27 mouse cellular contexts compared by ENCODE assay signal in genomic region chr7:30288046-30288445, GRCm38 (mm10). TPM values are rescaled to one million over a fixed set of nuclear protein-coding genes. Genes with fewer than 3 reads are reported as not detected.
DNase-seq lines count a peak whose midpoint lies in the region; ATAC-seq and TF ChIP-seq lines count a peak whose summit lies in the region.
"Had no signal": no experiment of that assay in that cellular context is flagged by ENCODE, and none has a peak within 500 bp of the region (broad histone marks: within the 10 kb centered on the region; RNA-seq: fewer than 3 reads in every experiment).

No protein-coding gene starts in this region.

- 29% methylated on average over 6 of the region's 6 CpGs for WGBS in cerebellum, adult 2 months

- TF ChIP-seq POLR2A in cerebellum, adult 2 months (IDR thresholded peaks at IDR 0.05; ENCODE audit: borderline replicate concordance, insufficient read depth, low read length) = no peak

- no peaks in the 10 kb centered on the region for H3K27me3 ChIP-seq in cerebellum, adult 2 months (ENCODE audit: control insufficient read depth, insufficient read depth, low read length)
- H3K27me3 ChIP-seq: heart, embryonic 15.5 days had no signal

- H3K4me1 ChIP-seq in cerebellum, adult 2 months (ENCODE audit: control insufficient read depth, insufficient read depth, low read length) = peaks cover 35% of the 10 kb centered on the region

- ATAC-seq in megakaryocyte-erythroid progenitor cell, adult 5-6 weeks (replicated peaks; ENCODE audit: low FRiP score, low TSS enrichment, poor library complexity, severe bottlenecking) = no peak
- ATAC-seq: activated CD4-positive, CD25-positive, alpha-beta regulatory T cell, adult 4 months; forebrain, embryonic 14.5 days; forebrain, postnatal 0 days; hindbrain, postnatal 0 days; inflammation-experienced regulatory T-cells, adult 6 months; intestine, embryonic 16.5 days had no signal

- TF ChIP-seq CTCF in cerebellum, adult 2 months (IDR thresholded peaks at IDR 0.05; ENCODE audit: borderline replicate concordance, insufficient read depth, low read depth, low read length) = no peak

- no peak overlapping the region for H3K4me3 ChIP-seq in cerebellum, adult 2 months (replicated peaks; ENCODE audit: insufficient read depth, low read depth, low read length)
- H3K4me3 ChIP-seq: forebrain, embryonic 10.5 days; heart, embryonic 12.5 days; heart, embryonic 15.5 days; hindbrain, embryonic 10.5 days; hindbrain, embryonic 13.5 days had no signal

- peak; percentile 41 for DNase-seq in cerebellum, adult 11 months
- DNase-seq in cerebellum, postnatal 4 days (ENCODE audit: low spot score in 2 of 2) = no peak
- peak; percentile 53 to 70 for DNase-seq in cerebellum, adult 2 months
- peak; percentile 69 for DNase-seq in cerebellum, adult 9-11 months
- DNase-seq in cerebellum, postnatal 36 days = peak; percentile 38 to 45
- no peak for DNase-seq in spleen, postnatal 10 days (ENCODE audit: low spot score in 2 of 2)
- no peak for DNase-seq in kidney, postnatal 14 days
- DNase-seq: adrenal gland, adult 8-10 months; adrenal gland, postnatal 25 days; forebrain, postnatal 0 days; gastrocnemius, postnatal 25 days; heart, adult 18-20 months; heart, postnatal 10 days; heart, postnatal 36 days; kidney, adult 18-20 months had no signal

- H3K27ac ChIP-seq in cerebellum, adult 2 months (ENCODE audit: insufficient read depth, low read length) = peak overlapping the region; percentile 51; the same call in 1 of the 2 replicates
- H3K27ac ChIP-seq: forebrain, embryonic 10.5 days; heart, embryonic 15.5 days; hindbrain, embryonic 10.5 days; hindbrain, embryonic 13.5 days; hindbrain, postnatal 0 days had no signal

RNA-seq across cellular contexts. Expression of gene Clip3, which starts 3.5 kb away (rescaled TPM):
- 726 and 810 TPM in 2 replicates for polyA plus RNA-seq in cerebellum, adult 2 months (2012; rRNA removed)
- not detected in 2 replicates for total RNA-seq in megakaryocyte-erythroid progenitor cell, adult 5-6 weeks (2014; fragmentation: Nextera tagmentation)
- total RNA-seq in megakaryocyte-erythroid progenitor cell, adult 5-6 weeks (2017) = not detected in 2 replicates

RNA-seq across cellular contexts. Expression of gene Wdr62, which starts 7.8 kb away (rescaled TPM):
- polyA plus RNA-seq in cerebellum, adult 2 months (2012; rRNA removed) = 3.8 and 4.6 TPM in 2 replicates
- total RNA-seq in megakaryocyte-erythroid progenitor cell, adult 5-6 weeks (2014; fragmentation: Nextera tagmentation) = 31.0 and 31.8 TPM in 2 replicates
- 5.1 and 5.5 TPM in 2 replicates for total RNA-seq in megakaryocyte-erythroid progenitor cell, adult 5-6 weeks (2017)

RNA-seq across cellular contexts. Expression of gene Thap8, which starts 8.2 kb away (rescaled TPM):
- 0.16 TPM in 1 of 2 replicates, not detected in the other for polyA plus RNA-seq in cerebellum, adult 2 months (2012; rRNA removed)
- total RNA-seq in megakaryocyte-erythroid progenitor cell, adult 5-6 weeks (2014; fragmentation: Nextera tagmentation) = not detected in 2 replicates
- total RNA-seq in megakaryocyte-erythroid progenitor cell, adult 5-6 weeks (2017) = 1.6 TPM in 1 of 2 replicates, not detected in the other
- total RNA-seq: gastrocnemius, adult 8-10 months; heart, adult 18-20 months had no signal

RNA-seq across cellular contexts. Expression of gene Alkbh6, which starts 20.5 kb away (rescaled TPM):
- polyA plus RNA-seq in cerebellum, adult 2 months (2012; rRNA removed) = 197 and 214 TPM in 2 replicates
- total RNA-seq in megakaryocyte-erythroid progenitor cell, adult 5-6 weeks (2014; fragmentation: Nextera tagmentation) = 12.7 and 35.5 TPM in 2 replicates
- 26.5 and 28.8 TPM in 2 replicates for total RNA-seq in megakaryocyte-erythroid progenitor cell, adult 5-6 weeks (2017)

RNA-seq across cellular contexts. Expression of gene Syne4, which starts 26.6 kb away (rescaled TPM):
- 63.4 and 63.8 TPM in 2 replicates for polyA plus RNA-seq in cerebellum, adult 2 months (2012; rRNA removed)
- 2.9 TPM in 1 of 2 replicates, not detected in the other for total RNA-seq in megakaryocyte-erythroid progenitor cell, adult 5-6 weeks (2014; fragmentation: Nextera tagmentation)
- total RNA-seq in megakaryocyte-erythroid progenitor cell, adult 5-6 weeks (2017) = not detected in 2 replicates

Comparison
In these comparisons a context has a peak if more than half of its experiments do, and no peak if none do; other contexts are left out.
1. DNase-seq: peak in cerebellum, adult 11 months (single experiment), cerebellum, adult 2 months (2 of 2), cerebellum, adult 9-11 months (single experiment) and cerebellum, postnatal 36 days (2 of 2); none in cerebellum, postnatal 4 days (0 of 2), spleen, postnatal 10 days (0 of 2) and kidney, postnatal 14 days (single experiment).